ENCODE assay signal across 25 mouse cellular contexts in genomic region chr14:61014544-61014943, GRCm38 (mm10). TPM values are rescaled to one million over a fixed set of nuclear protein-coding genes. Genes with fewer than 3 reads are reported as not detected.
A peak's percentile ranks its signal among the peaks of the same experiment; 100 is the strongest.
DNase-seq lines count a peak whose midpoint lies in the region; ATAC-seq lines count a peak whose summit lies in the region.
"Had no signal": no experiment of that assay in that cellular context is flagged by ENCODE, and none has a peak within 500 bp of the region (broad histone marks: within the 10 kb centered on the region; RNA-seq: fewer than 3 reads in every experiment).

No protein-coding gene starts in this region.

- DNase-seq in urinary bladder, adult 2 months (ENCODE audit: low spot score) = peak; percentile 8
- no peak for DNase-seq in urinary bladder, postnatal 36 days (ENCODE audit: low spot score in 2 of 2)
- DNase-seq in adrenal gland, postnatal 36 days = no peak
- DNase-seq: adrenal gland, adult 2 months; adrenal gland, postnatal 25 days; cerebellum, adult 2 months; cerebellum, postnatal 10 days; embryo, embryonic 11 days; forebrain, postnatal 0 days; gastrocnemius, adult 2 months; gastrocnemius, postnatal 25 days; heart, postnatal 10 days; heart, postnatal 4 days had no signal

- no peak overlapping the region for H3K9ac ChIP-seq in forebrain, embryonic 12.5 days
- H3K9ac ChIP-seq in forebrain, embryonic 13.5 days = no peak overlapping the region
- H3K9ac ChIP-seq in limb, embryonic 13.5 days = no peak overlapping the region
- H3K9ac ChIP-seq: embryonic facial prominence, embryonic 12.5 days; forebrain, postnatal 0 days; hindbrain, embryonic 12.5 days had no signal

- ATAC-seq in forebrain, embryonic 12.5 days (ENCODE audit: low FRiP score) = no peak
- ATAC-seq in forebrain, embryonic 13.5 days = no peak
- ATAC-seq in limb, embryonic 13.5 days (ENCODE audit: low FRiP score, low read depth) = no peak
- ATAC-seq: activated CD4-positive, CD25-positive, alpha-beta regulatory T cell, adult 4 months; forebrain, postnatal 0 days; hindbrain, embryonic 16.5 days; Patski had no signal

- 66% methylated on average over 15 of the region's 15 CpGs for WGBS in forebrain, embryonic 12.5 days
- WGBS in forebrain, embryonic 13.5 days = 63% methylated on average over 15 of the region's 15 CpGs
- 23% methylated on average over 15 of the region's 15 CpGs for WGBS in limb, embryonic 13.5 days

- H3K9me3 ChIP-seq in forebrain, embryonic 12.5 days = no peaks in the 10 kb centered on the region
- no peaks in the 10 kb centered on the region for H3K9me3 ChIP-seq in forebrain, embryonic 13.5 days (replicated peaks)
- no peaks in the 10 kb centered on the region for H3K9me3 ChIP-seq in limb, embryonic 13.5 days
- H3K9me3 ChIP-seq: embryonic facial prominence, embryonic 12.5 days; heart, embryonic 10.5 days; hindbrain, embryonic 12.5 days had no signal

- no peak overlapping the region for H3K4me2 ChIP-seq in forebrain, embryonic 12.5 days
- no peak overlapping the region for H3K4me2 ChIP-seq in forebrain, embryonic 13.5 days
- H3K4me2 ChIP-seq in limb, embryonic 13.5 days (replicated peaks) = peak overlapping the region; percentile 31
- H3K4me2 ChIP-seq: embryonic facial prominence, embryonic 12.5 days; hindbrain, embryonic 12.5 days had no signal

- 0 out of 2 replicates have a peak, but pooled peaks cover 6% of the 10 kb centered on the region for H3K27me3 ChIP-seq in forebrain, embryonic 12.5 days
- H3K27me3 ChIP-seq in forebrain, embryonic 13.5 days = no peaks in the 10 kb centered on the region
- peaks cover 18% of the 10 kb centered on the region for H3K27me3 ChIP-seq in limb, embryonic 13.5 days
- H3K27me3 ChIP-seq: CH12.LX; embryonic facial prominence, embryonic 12.5 days had no signal

- peaks cover 54% of the 10 kb centered on the region for H3K4me1 ChIP-seq in forebrain, embryonic 12.5 days
- H3K4me1 ChIP-seq in forebrain, embryonic 13.5 days = peaks cover 57% of the 10 kb centered on the region
- H3K4me1 ChIP-seq in limb, embryonic 13.5 days = peaks cover 42% of the 10 kb centered on the region

- H3K4me3 ChIP-seq in forebrain, embryonic 12.5 days (replicated peaks) = no peak overlapping the region
- no peak overlapping the region for H3K4me3 ChIP-seq in forebrain, embryonic 13.5 days
- H3K4me3 ChIP-seq in limb, embryonic 13.5 days = no peak overlapping the region
- H3K4me3 ChIP-seq: embryonic facial prominence, embryonic 12.5 days; gastrocnemius, adult 2 months; heart, embryonic 10.5 days; hindbrain, embryonic 12.5 days had no signal

- H3K36me3 ChIP-seq in forebrain, embryonic 12.5 days (replicated peaks) = peaks cover 3% of the 10 kb centered on the region; the same call in 1 of the 2 replicates
- H3K36me3 ChIP-seq in forebrain, embryonic 13.5 days (ENCODE audit: poor library complexity, severe bottlenecking) = peaks cover 4% of the 10 kb centered on the region; the same call in 1 of the 2 replicates
- no peaks in the 10 kb centered on the region for H3K36me3 ChIP-seq in limb, embryonic 13.5 days
- H3K36me3 ChIP-seq: embryonic facial prominence, embryonic 12.5 days; hindbrain, embryonic 12.5 days had no signal

- 0 out of 2 replicates have a peak overlapping the region, but pooled peaks have one; percentile 22 for H3K27ac ChIP-seq in forebrain, embryonic 12.5 days
- no peak overlapping the region for H3K27ac ChIP-seq in forebrain, embryonic 13.5 days
- no peak overlapping the region for H3K27ac ChIP-seq in limb, embryonic 13.5 days
- H3K27ac ChIP-seq: gastrocnemius, adult 2 months; heart, embryonic 10.5 days; hindbrain, embryonic 12.5 days had no signal

RNA-seq across cellular contexts. Expression of gene Tnfrsf19, which starts 31.7 kb away (rescaled TPM):
- 92.5 and 118 TPM in 2 replicates for polyA plus RNA-seq in forebrain, embryonic 12.5 days (2016; fragmentation: Nextera tagmentation; extraction: Ambion mirVana)
- 61.3 and 84.4 TPM in 2 replicates for polyA plus RNA-seq in forebrain, embryonic 13.5 days (2015; fragmentation: Nextera tagmentation; extraction: Ambion mirVana)
- 36.9 and 45.7 TPM in 2 replicates for polyA plus RNA-seq in urinary bladder, adult 2 months (2012; rRNA removed)
- 42.5 and 51.1 TPM in 2 replicates for polyA plus RNA-seq in limb, embryonic 13.5 days (2015; fragmentation: Nextera tagmentation; extraction: Ambion mirVana)
- total RNA-seq in adrenal gland, postnatal 36 days (2021) = 10 to 100 TPM; 48.1 to 71.4 TPM
- total RNA-seq: common myeloid progenitor, adult 5-6 weeks; granulocyte monocyte progenitor cell, adult 5-6 weeks had no signal
- polyA plus RNA-seq: activated CD4-positive, CD25-positive, alpha-beta regulatory T cell, adult 4 months had no signal
